Mouse (Mus musculus): ENCODE data around the gene Hoxb3. TPM values are rescaled to one million over a fixed set of nuclear protein-coding genes. Genes with fewer than 3 reads are reported as not detected.
A peak's percentile ranks its signal among the peaks of the same experiment; 100 is the strongest.

Gene Hoxb3
- polyA plus RNA-seq, 1 experiment from 2014 or later: 15.3 TPM

GRCm38 (mm10) chr11:96306183-96306907 is 16.8 kb upstream of the Hoxb3 start:
- H3K27me3 ChIP-seq: peaks cover 97% of the 10 kb centered on the region
- peak overlapping the region; percentile 73 for H3K9ac ChIP-seq
- no peaks in the 10 kb centered on the region; the same call in 1 of the 2 replicates for H3K4me1 ChIP-seq
- H3K9me3 ChIP-seq (replicated peaks): no peaks in the 10 kb centered on the region
- peak overlapping the region; percentile 62 for H3K4me2 ChIP-seq (replicated peaks)
- H3K4me3 ChIP-seq: peak overlapping the region; percentile 36
- H3K27ac ChIP-seq: peak overlapping the region; percentile 46
- WGBS: 7% methylated on average over 7 of the region's 7 CpGs
- no peak for ATAC-seq (ENCODE audit: low FRiP score)
- H3K36me3 ChIP-seq: no peaks in the 10 kb centered on the region

- Histone ChIP-seq H3K27ac (peak overlapping the region; percentile 76; the same call in 1 of the 2 replicates), H3K9me3 (replicated peaks) (no peaks in the 10 kb centered on the region), H3K36me3 (no peaks in the 10 kb centered on the region), H3K4me3 (peak overlapping the region; percentile 36), H3K4me2 (replicated peaks) (peak overlapping the region; percentile 62), H3K9ac (peak overlapping the region; percentile 29), H3K4me1 (no peaks in the 10 kb centered on the region; the same call in 1 of the 2 replicates), H3K27me3 (peaks cover 97% of the 10 kb centered on the region)
- 4% methylated on average over 13 of the region's 13 CpGs for WGBS
- no peak for ATAC-seq (ENCODE audit: low FRiP score)
Measured at GRCm38 (mm10) chr11:96306908-96307269, 16.2 kb upstream of the Hoxb3 start.

- no peaks in the 10 kb centered on the region for H3K36me3 ChIP-seq
- H3K27me3 ChIP-seq: peaks cover 97% of the 10 kb centered on the region
- ATAC-seq (ENCODE audit: low FRiP score): no peak
- H3K27ac ChIP-seq: peak overlapping the region; percentile 76; the same call in 1 of the 2 replicates
- peak overlapping the region; percentile 36 for H3K4me3 ChIP-seq
- H3K4me2 ChIP-seq (replicated peaks): peak overlapping the region; percentile 62
- no peaks in the 10 kb centered on the region; the same call in 1 of the 2 replicates for H3K4me1 ChIP-seq
- H3K9ac ChIP-seq: peak overlapping the region; percentile 53
- H3K9me3 ChIP-seq (replicated peaks): no peaks in the 10 kb centered on the region
- WGBS: 10% methylated on average over 4 of the region's 4 CpGs
Measured at GRCm38 (mm10) chr11:96308763-96309162, 14.4 kb upstream of the Hoxb3 start.

GRCm38 (mm10) chr11:96309288-96309687 is 13.8 kb upstream of the Hoxb3 start:
- Histone ChIP-seq H3K36me3 (no peaks in the 10 kb centered on the region), H3K4me2 (replicated peaks) (peak overlapping the region; percentile 62), H3K9ac (peak overlapping the region; percentile 53), H3K4me1 (no peaks in the 10 kb centered on the region), H3K27ac (peak overlapping the region; percentile 76), H3K4me3 (peak overlapping the region; percentile 36), H3K9me3 (replicated peaks) (no peaks in the 10 kb centered on the region), H3K27me3 (peaks cover 99% of the 10 kb centered on the region)
- WGBS: 9% methylated on average over 4 of the region's 4 CpGs
- no peak for ATAC-seq (ENCODE audit: low FRiP score)

GRCm38 (mm10) chr11:96310183-96310938 is 12.8 kb upstream of the Hoxb3 start:
- no peaks in the 10 kb centered on the region for H3K4me1 ChIP-seq
- WGBS: 3% methylated on average over 20 of the region's 20 CpGs
- H3K4me3 ChIP-seq: peak overlapping the region; percentile 36
- peaks cover 98% of the 10 kb centered on the region for H3K27me3 ChIP-seq
- no peaks in the 10 kb centered on the region for H3K36me3 ChIP-seq
- 0 out of 2 replicates have a peak overlapping the region, but pooled peaks have one; percentile 36 for H3K9ac ChIP-seq
- no peak for ATAC-seq (ENCODE audit: low FRiP score)
- H3K4me2 ChIP-seq (replicated peaks): peak overlapping the region; percentile 62
- peak overlapping the region; percentile 46 for H3K27ac ChIP-seq
- H3K9me3 ChIP-seq (replicated peaks): no peaks in the 10 kb centered on the region

GRCm38 (mm10) chr11:96311097-96311496 is 12.0 kb upstream of the Hoxb3 start:
- H3K27me3 ChIP-seq: peaks cover 98% of the 10 kb centered on the region
- peak overlapping the region; percentile 62 for H3K4me2 ChIP-seq (replicated peaks)
- no peaks in the 10 kb centered on the region for H3K36me3 ChIP-seq
- peak overlapping the region; percentile 88 for H3K27ac ChIP-seq
- no peak for ATAC-seq (ENCODE audit: low FRiP score)
- H3K9ac ChIP-seq: peak overlapping the region; percentile 36
- H3K4me3 ChIP-seq: peak overlapping the region; percentile 35
- H3K9me3 ChIP-seq (replicated peaks): no peaks in the 10 kb centered on the region
- 7% methylated on average over 6 of the region's 6 CpGs for WGBS
- H3K4me1 ChIP-seq: no peaks in the 10 kb centered on the region

GRCm38 (mm10) chr11:96311520-96312417 is 11.4 kb upstream of the Hoxb3 start:
- no peaks in the 10 kb centered on the region for H3K4me1 ChIP-seq
- peak overlapping the region; percentile 62 for H3K4me2 ChIP-seq (replicated peaks)
- ATAC-seq (ENCODE audit: low FRiP score): peak; percentile 77
- H3K9me3 ChIP-seq (replicated peaks): no peaks in the 10 kb centered on the region
- peak overlapping the region; percentile 35 for H3K4me3 ChIP-seq
- peak overlapping the region; percentile 88 for H3K27ac ChIP-seq
- 2% methylated on average over 31 of the region's 31 CpGs for WGBS
- H3K9ac ChIP-seq: peak overlapping the region; percentile 49
- H3K36me3 ChIP-seq: no peaks in the 10 kb centered on the region
- peaks cover 98% of the 10 kb centered on the region for H3K27me3 ChIP-seq

GRCm38 (mm10) chr11:96313134-96313533 is 10.0 kb upstream of the Hoxb3 start:
- ATAC-seq (ENCODE audit: low FRiP score): no peak
- H3K9ac ChIP-seq: peak overlapping the region; percentile 49; the same call in 1 of the 2 replicates
- H3K9me3 ChIP-seq (replicated peaks): no peaks in the 10 kb centered on the region
- H3K4me3 ChIP-seq: peak overlapping the region; percentile 35; the same call in 1 of the 2 replicates
- H3K4me2 ChIP-seq (replicated peaks): peak overlapping the region; percentile 62
- 18% methylated on average over 2 of the region's 2 CpGs for WGBS
- H3K4me1 ChIP-seq: 0 out of 2 replicates have a peak, but pooled peaks cover under 1% of the 10 kb centered on the region
- peaks cover 96% of the 10 kb centered on the region for H3K27me3 ChIP-seq
- H3K27ac ChIP-seq: peak overlapping the region; percentile 88
- no peaks in the 10 kb centered on the region for H3K36me3 ChIP-seq

- peak overlapping the region; percentile 35 for H3K4me3 ChIP-seq
- peak overlapping the region; percentile 62 for H3K4me2 ChIP-seq (replicated peaks)
- no peaks in the 10 kb centered on the region for H3K9me3 ChIP-seq (replicated peaks)
- H3K27ac ChIP-seq: peak overlapping the region; percentile 88
- H3K36me3 ChIP-seq: no peaks in the 10 kb centered on the region
- ATAC-seq (ENCODE audit: low FRiP score): no peak
- 3% methylated on average over 12 of the region's 12 CpGs for WGBS
- H3K27me3 ChIP-seq: peaks cover 94% of the 10 kb centered on the region
- peak overlapping the region; percentile 67 for H3K9ac ChIP-seq
- H3K4me1 ChIP-seq: 0 out of 2 replicates have a peak, but pooled peaks cover 5% of the 10 kb centered on the region
Measured at GRCm38 (mm10) chr11:96313806-96314428, 9.2 kb upstream of the Hoxb3 start.

GRCm38 (mm10) chr11:96314671-96315343 is 8.3 kb upstream of the Hoxb3 start:
- H3K9ac ChIP-seq: peak overlapping the region; percentile 67
- H3K4me3 ChIP-seq: peak overlapping the region; percentile 35
- H3K27ac ChIP-seq: peak overlapping the region; percentile 88
- peak overlapping the region; percentile 62 for H3K4me2 ChIP-seq (replicated peaks)
- WGBS: under 1% methylated on average over 34 of the region's 34 CpGs
- peaks cover 94% of the 10 kb centered on the region for H3K27me3 ChIP-seq
- no peak for ATAC-seq (ENCODE audit: low FRiP score)
- no peaks in the 10 kb centered on the region for H3K9me3 ChIP-seq (replicated peaks)
- H3K36me3 ChIP-seq: no peaks in the 10 kb centered on the region
- H3K4me1 ChIP-seq: 0 out of 2 replicates have a peak, but pooled peaks cover 7% of the 10 kb centered on the region

GRCm38 (mm10) chr11:96315344-96315681 is 7.8 kb upstream of the Hoxb3 start:
- Histone ChIP-seq H3K9ac (peak overlapping the region; percentile 67), H3K4me1 (0 out of 2 replicates have a peak, but pooled peaks cover 7% of the 10 kb centered on the region)

More at GRCm38 (mm10) chr11:96315344-96315681, 7.8 kb upstream of the Hoxb3 start:
- no peak for ATAC-seq (ENCODE audit: low FRiP score)
- H3K27ac ChIP-seq: peak overlapping the region; percentile 88
- H3K4me2 ChIP-seq (replicated peaks): peak overlapping the region; percentile 62
- H3K4me3 ChIP-seq: peak overlapping the region; percentile 35
- H3K27me3 ChIP-seq: peaks cover 94% of the 10 kb centered on the region
- no peaks in the 10 kb centered on the region for H3K36me3 ChIP-seq
- 5% methylated on average over 5 of the region's 5 CpGs for WGBS
- H3K9me3 ChIP-seq (replicated peaks): no peaks in the 10 kb centered on the region

All from hindbrain, embryonic 12.5 days (tissue).